Mouse (Mus musculus) forebrain, embryonic 12.5 days (tissue): ENCODE data around the gene Ankrd9. TPM values are rescaled to one million over a fixed set of nuclear protein-coding genes. Genes with fewer than 3 reads are reported as not detected.

Source experiments
- ATAC-seq: fragments of 200-750 bp; cut with Nextera tagmentation; 2 replicates; pipeline ENCODE4 v1.8.0; 2017; ENCODE audit warnings: moderate TSS enrichment; ENCODE audit not compliant: low FRiP score
- H3K27ac ChIP-seq: fragments of 300-500 bp; sonication (generic); 2 replicates; pipeline ENCODE4 v1.5.1; 2016; ENCODE audit warnings: mild to moderate bottlenecking
- H3K27me3 ChIP-seq: fragments of 300-500 bp; sonication (generic); 2 replicates; pipeline ENCODE4 v1.6.1; 2016; ENCODE audit warnings: mild to moderate bottlenecking
- H3K36me3 ChIP-seq: fragments of 300-500 bp; sonication (generic); replicated peaks from 2 replicates; pipeline ENCODE4 v1.6.1; 2016; ENCODE audit warnings: mild to moderate bottlenecking
- H3K4me1 ChIP-seq: fragments of 300-500 bp; sonication (generic); 2 replicates; pipeline ENCODE4 v1.6.1; 2016
- H3K4me2 ChIP-seq: fragments of 300-500 bp; sonication (generic); 2 replicates; pipeline ENCODE4 v1.6.1; 2016; ENCODE audit warnings: mild to moderate bottlenecking, moderate library complexity
- H3K4me3 ChIP-seq: fragments of 300-500 bp; sonication (generic); replicated peaks from 2 replicates; pipeline ENCODE4 v1.5.1; 2016; ENCODE audit warnings: mild to moderate bottlenecking
- H3K9ac ChIP-seq: fragments of 300-500 bp; sonication (generic); 2 replicates; pipeline ENCODE4 v1.6.1; 2016; ENCODE audit warnings: mild to moderate bottlenecking
- H3K9me3 ChIP-seq: fragments of 300-500 bp; sonication (generic); 2 replicates; pipeline ENCODE4 v1.6.1; 2016
- WGBS: fragments of 180-500 bp; shearing (Covaris S2); methylation state at CpG from one replicate; pipeline ENCODE4 v1.1.7; 2016; 5-methylcytosine and 5-hydroxymethylcytosine counted together
- polyA plus RNA-seq: library from polyadenylated mRNA; unstranded; fragments of >200 nt; fragmentation: Nextera tagmentation; extraction: Ambion mirVana; gene quantifications from 2 replicates; pipeline ENCODE4 v1.2.1, GENCODE M21; 2016

Gene Ankrd9
- polyA plus RNA-seq, 1 experiment from 2014 or later: 15.0 TPM

DNA sequence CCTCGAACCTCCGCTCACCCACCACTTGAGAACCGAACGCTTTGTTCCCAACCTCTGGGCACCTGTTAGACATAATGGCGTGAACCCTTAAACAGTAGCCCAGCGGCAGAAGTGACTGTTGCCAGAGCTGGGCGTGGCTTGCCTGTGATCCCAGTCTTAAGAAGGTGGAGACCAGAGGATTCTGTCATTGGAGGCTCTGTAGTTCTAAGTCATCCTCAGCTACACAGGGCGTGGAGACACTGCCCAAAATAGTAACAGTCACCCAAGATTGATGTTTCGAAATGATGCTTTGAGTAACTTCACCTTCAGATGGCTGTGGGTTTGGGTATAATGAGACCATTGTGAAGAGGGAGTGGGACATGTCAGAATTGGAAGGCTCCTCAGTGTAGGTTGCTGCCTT lies 25.3 kb upstream of the Ankrd9 start:
- H3K4me1 ChIP-seq: peaks cover 17% of the 10 kb centered on the region; the same call in 1 of the 2 replicates
- no peaks in the 10 kb centered on the region for H3K27me3 ChIP-seq
- no peak for ATAC-seq
- no peak overlapping the region for H3K4me3 ChIP-seq
- no peaks in the 10 kb centered on the region for H3K36me3 ChIP-seq
- H3K4me2 ChIP-seq: no peak overlapping the region
- no peak overlapping the region for H3K27ac ChIP-seq
- WGBS: 81% methylated on average over 9 of the region's 9 CpGs
- no peaks in the 10 kb centered on the region for H3K9me3 ChIP-seq
- H3K9ac ChIP-seq: no peak overlapping the region

DNA sequence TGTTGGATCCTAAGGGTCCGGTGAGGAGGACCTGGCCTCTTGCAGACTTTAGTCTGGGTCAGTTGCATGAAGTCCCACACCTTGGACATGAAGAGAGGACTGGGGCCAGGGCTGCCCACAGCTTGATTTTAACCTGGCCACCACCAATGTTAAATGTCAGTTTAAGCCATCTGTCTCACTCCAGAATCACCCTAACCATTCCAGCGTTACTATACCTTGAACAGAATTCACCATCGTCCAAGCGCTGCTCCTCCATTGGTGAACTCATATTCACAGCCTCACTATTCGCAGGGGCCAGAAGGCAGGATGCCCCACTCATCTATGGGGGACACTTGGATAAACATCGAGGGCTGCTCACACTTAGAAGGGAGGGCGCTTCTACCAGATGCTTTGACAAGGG lies 22.1 kb upstream of the Ankrd9 start:
- no peak overlapping the region for H3K4me2 ChIP-seq
- WGBS: 92% methylated on average over 7 of the region's 7 CpGs

DNA sequence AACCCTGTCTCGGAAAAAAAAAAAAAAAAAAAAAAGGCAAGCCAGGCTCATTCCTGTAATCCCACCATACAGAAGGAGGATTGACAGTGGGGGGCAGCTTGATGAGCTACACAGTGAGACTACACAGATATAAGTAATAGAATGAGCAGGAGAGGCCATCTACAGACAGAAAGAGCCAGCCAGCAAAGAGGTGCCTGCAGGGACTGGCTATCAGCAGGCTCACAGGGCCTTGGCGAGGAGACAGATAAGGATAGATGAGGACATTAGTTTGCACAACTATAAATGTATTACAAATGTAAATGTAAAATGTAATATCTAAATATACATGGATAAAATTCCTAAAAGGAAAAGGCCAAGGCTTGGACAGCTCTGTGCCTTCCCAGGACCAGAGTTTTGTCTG lies 21.0 kb upstream of the Ankrd9 start:
- no peaks in the 10 kb centered on the region for H3K4me1 ChIP-seq
- H3K27ac ChIP-seq: no peak overlapping the region
- H3K9ac ChIP-seq: no peak overlapping the region
- H3K27me3 ChIP-seq: no peaks in the 10 kb centered on the region
- WGBS: 85% methylated on average over 2 of the region's 2 CpGs
- H3K4me3 ChIP-seq: no peak overlapping the region
- H3K9me3 ChIP-seq: peaks cover 5% of the 10 kb centered on the region; the same call in 1 of the 2 replicates
- H3K4me2 ChIP-seq: no peak overlapping the region
- no peak for ATAC-seq
- H3K36me3 ChIP-seq: no peaks in the 10 kb centered on the region

More for the DNA sequence above, 22.1 kb upstream of the Ankrd9 start:
- H3K9me3 ChIP-seq: peaks cover 5% of the 10 kb centered on the region; the same call in 1 of the 2 replicates
- H3K4me1 ChIP-seq: 0 out of 2 replicates have a peak, but pooled peaks cover under 1% of the 10 kb centered on the region
- H3K27ac ChIP-seq: no peak overlapping the region
- H3K36me3 ChIP-seq: no peaks in the 10 kb centered on the region
- no peak overlapping the region for H3K4me3 ChIP-seq
- no peaks in the 10 kb centered on the region for H3K27me3 ChIP-seq
- H3K9ac ChIP-seq: no peak overlapping the region
- no peak for ATAC-seq

DNA sequence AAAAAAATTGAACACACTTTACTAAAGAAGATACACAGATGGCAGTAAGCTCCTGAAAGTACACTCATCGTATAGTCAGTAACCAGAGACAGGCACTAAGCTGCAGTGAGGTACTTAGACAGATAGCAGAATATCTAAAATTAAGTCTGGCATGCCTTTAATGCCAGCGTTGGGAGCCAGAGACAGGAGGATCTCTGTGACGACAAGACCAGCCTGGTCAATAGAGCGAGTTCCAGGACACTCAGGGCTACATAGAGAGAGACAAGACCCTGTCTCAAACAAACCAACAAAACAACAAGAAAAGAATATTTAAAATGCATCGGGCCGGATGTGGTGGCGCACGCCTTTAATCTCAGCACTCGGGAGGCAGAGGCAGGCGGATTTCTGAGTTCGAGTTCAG lies 19.3 kb upstream of the Ankrd9 start:
- ATAC-seq: no peak
- WGBS: 96% methylated on average over 11 of the region's 11 CpGs
- no peak overlapping the region for H3K9ac ChIP-seq

DNA sequence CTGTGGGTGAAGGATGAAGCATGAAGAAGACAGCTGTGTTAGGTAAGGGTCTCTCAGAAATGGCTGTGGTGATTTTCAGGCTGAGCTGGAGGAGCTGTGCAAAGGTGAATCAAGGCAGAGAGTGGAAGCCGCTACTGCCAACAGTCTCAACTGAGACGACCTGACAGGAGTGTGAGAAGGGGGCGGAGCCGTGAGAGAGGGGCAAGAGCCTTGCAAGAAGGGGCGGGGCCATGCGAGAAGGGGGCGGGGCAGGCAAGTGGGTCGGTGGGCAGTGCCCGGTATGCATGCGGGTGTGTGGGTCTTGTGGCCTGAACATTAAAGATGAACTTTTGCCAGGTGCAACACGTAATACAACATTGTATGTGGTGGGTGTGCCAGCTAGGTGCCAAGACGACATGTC lies 15.8 kb upstream of the Ankrd9 start:
- WGBS: 44% methylated on average over 12 of the region's 12 CpGs
- H3K4me1 ChIP-seq: peaks cover 12% of the 10 kb centered on the region
- H3K27me3 ChIP-seq: 0 out of 2 replicates have a peak, but pooled peaks cover 4% of the 10 kb centered on the region
- H3K27ac ChIP-seq: no peak overlapping the region
- H3K9me3 ChIP-seq: peaks cover 5% of the 10 kb centered on the region; the same call in 1 of the 2 replicates
- no peak overlapping the region for H3K4me3 ChIP-seq
- no peaks in the 10 kb centered on the region for H3K36me3 ChIP-seq
- H3K4me2 ChIP-seq: no peak overlapping the region
- ATAC-seq: no peak
- no peak overlapping the region for H3K9ac ChIP-seq

More for the DNA sequence above, 19.3 kb upstream of the Ankrd9 start:
- Histone ChIP-seq H3K36me3 (no peaks in the 10 kb centered on the region), H3K4me1 (no peaks in the 10 kb centered on the region), H3K27ac (no peak overlapping the region), H3K9me3 (peaks cover 5% of the 10 kb centered on the region; the same call in 1 of the 2 replicates), H3K27me3 (0 out of 2 replicates have a peak, but pooled peaks cover 4% of the 10 kb centered on the region), H3K4me2 (no peak overlapping the region), H3K4me3 (no peak overlapping the region)

DNA sequence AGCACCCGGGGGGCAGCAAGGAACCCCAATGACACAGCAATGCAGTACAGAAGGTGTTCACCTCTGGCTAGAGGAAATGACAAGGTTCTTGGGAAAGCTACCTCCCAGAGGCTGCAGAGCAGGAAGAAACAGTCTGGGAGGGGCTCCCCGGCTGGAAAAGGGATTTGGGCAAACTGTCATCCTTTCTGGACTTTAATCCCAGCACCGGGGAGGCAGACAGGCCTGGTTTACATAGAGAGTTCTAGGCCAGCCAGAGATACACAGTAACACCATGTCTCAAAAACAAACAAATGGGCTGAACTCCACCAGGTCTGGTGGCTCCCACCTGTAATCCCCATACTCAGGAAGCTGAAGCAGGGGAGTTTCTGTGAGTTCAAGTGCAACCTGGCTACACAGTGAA lies 14.4 kb upstream of the Ankrd9 start:
- 91% methylated on average over 3 of the region's 3 CpGs for WGBS
- no peak for ATAC-seq
- peaks cover 12% of the 10 kb centered on the region for H3K4me1 ChIP-seq
- peaks cover 5% of the 10 kb centered on the region; the same call in 1 of the 2 replicates for H3K9me3 ChIP-seq
- H3K4me2 ChIP-seq: no peak overlapping the region
- H3K4me3 ChIP-seq: no peak overlapping the region
- 0 out of 2 replicates have a peak, but pooled peaks cover 4% of the 10 kb centered on the region for H3K27me3 ChIP-seq
- H3K27ac ChIP-seq: no peak overlapping the region
- H3K36me3 ChIP-seq: no peaks in the 10 kb centered on the region
- H3K9ac ChIP-seq: no peak overlapping the region

DNA sequence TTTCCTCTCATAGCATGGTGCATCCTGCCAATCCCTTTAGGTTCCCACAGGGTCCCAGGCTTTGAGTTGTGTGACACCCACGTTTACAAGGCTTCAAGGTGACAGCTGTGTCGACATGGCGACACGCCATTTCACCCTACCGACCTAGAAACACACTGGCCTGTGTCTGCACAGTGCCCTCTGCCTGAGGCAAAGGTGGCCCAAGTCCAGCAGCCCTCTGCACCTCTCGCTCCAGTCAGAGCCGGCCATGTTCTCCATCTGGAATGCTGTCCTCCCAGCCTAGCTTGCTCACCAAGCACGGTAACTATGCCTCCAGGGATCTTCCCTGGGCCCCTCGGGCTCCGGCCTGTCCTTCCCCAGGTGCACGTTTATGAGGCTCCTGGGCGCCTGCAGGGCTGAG lies 13.9 kb upstream of the Ankrd9 start:
- Histone ChIP-seq H3K4me1 (peaks cover 12% of the 10 kb centered on the region), H3K9ac (no peak overlapping the region), H3K9me3 (peaks cover under 1% of the 10 kb centered on the region; the same call in 1 of the 2 replicates), H3K4me2 (peak overlapping the region; percentile 63), H3K4me3 (no peak overlapping the region; the same call in 1 of the 2 replicates), H3K27me3 (0 out of 2 replicates have a peak, but pooled peaks cover 4% of the 10 kb centered on the region), H3K36me3 (no peaks in the 10 kb centered on the region), H3K27ac (no peak overlapping the region)
- WGBS: 86% methylated on average over 12 of the region's 12 CpGs
- no peak for ATAC-seq

DNA sequence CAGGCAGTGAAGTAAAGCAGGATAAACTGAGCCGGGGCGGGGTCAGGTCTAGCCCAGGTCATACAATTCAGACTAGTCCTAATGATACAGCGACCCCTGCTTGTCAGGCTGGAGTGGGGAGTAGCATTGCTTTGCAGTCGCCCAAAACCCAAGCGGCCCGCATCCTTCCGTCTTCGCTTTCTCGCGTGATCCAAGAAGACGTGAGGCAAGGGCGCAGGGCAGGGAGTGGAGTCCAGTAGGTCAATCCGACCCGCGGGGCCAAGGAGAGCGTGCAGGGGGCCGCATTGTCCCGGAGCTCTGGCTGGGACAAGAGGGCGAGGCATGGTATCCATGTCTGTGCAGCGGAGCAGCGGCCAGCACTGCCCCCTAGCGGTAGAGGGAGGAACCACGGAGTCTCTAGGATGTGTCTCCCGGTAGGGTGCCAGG lies 13.3 kb upstream of the Ankrd9 start:
- peaks cover 12% of the 10 kb centered on the region for H3K4me1 ChIP-seq
- peak overlapping the region; percentile 59 for H3K9ac ChIP-seq
- H3K27me3 ChIP-seq: 0 out of 2 replicates have a peak, but pooled peaks cover 4% of the 10 kb centered on the region
- peak; percentile 84 for ATAC-seq
- no peaks in the 10 kb centered on the region for H3K9me3 ChIP-seq
- WGBS: under 1% methylated on average over 24 of the region's 24 CpGs
- peak overlapping the region; percentile 63 for H3K4me2 ChIP-seq
- no peaks in the 10 kb centered on the region for H3K36me3 ChIP-seq
- H3K27ac ChIP-seq: peak overlapping the region; percentile 58; the same call in 1 of the 2 replicates
- H3K4me3 ChIP-seq: peak overlapping the region; percentile 52

DNA sequence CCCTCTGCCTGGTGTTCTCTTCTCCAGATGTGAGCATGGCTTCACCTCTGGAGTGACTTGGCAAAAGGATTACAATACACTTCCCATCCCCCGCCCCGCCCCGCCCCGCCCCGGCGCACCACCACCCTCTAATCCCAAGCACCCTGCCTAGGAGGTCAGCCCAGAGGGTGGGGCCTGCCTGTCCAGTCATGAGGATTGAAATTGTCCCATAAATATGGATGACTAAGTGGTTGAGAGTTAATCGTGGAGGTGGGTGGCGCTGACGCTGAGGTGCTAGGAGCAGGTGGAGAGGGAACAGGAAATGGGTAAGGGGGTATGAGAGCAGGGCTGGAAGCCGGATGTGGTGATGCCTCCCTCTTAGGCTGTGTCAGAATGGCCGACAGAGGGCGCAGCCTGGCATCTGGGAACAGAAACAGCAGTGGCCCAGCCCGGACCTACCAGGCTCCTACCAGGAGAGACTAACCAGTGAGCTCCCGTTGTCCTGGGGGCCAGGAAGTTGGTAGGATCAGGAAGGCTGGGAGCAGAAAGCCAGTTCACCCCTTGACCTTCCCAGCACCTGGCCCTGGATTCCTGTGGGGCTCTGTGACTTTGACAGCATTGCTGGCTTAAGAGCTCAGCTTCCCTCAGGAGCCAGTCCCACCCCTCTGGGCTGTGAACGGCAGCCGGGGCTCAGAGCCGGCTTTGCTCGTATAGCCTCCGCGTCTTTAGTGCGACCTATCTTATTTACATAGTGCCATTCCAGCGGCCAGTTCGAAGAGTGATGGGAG lies 12.7 kb upstream of the Ankrd9 start:
- H3K9me3 ChIP-seq: no peaks in the 10 kb centered on the region
- ATAC-seq: peak; percentile 88
- H3K4me1 ChIP-seq: peaks cover 12% of the 10 kb centered on the region
- 0 out of 2 replicates have a peak, but pooled peaks cover 4% of the 10 kb centered on the region for H3K27me3 ChIP-seq
- peak overlapping the region; percentile 52 for H3K4me3 ChIP-seq
- H3K36me3 ChIP-seq: no peaks in the 10 kb centered on the region
- peak overlapping the region; percentile 58; the same call in 1 of the 2 replicates for H3K27ac ChIP-seq
- 2% methylated on average over 23 of the region's 23 CpGs for WGBS
- H3K9ac ChIP-seq: peak overlapping the region; percentile 59; the same call in 1 of the 2 replicates
- peak overlapping the region; percentile 63 for H3K4me2 ChIP-seq

DNA sequence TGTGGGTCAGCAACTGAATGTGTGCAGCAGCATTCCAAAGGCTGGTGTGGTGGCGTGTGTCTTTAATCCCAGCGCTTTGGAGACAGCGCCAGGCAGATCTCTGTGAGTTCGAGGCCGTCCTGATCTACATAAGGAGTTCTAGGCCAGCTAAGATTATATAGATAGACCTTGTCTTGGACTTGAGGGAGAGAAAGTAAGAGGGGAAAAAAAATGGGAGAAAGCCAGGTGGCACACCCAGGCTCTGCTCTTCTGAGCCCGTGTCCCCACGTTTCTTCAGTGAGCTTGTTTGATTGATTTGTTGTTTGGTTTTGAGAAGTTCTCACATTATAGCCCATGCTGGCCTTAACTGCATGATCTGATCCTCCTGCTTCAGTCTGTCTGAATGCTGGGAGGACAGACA lies 11.7 kb upstream of the Ankrd9 start:
- no peaks in the 10 kb centered on the region for H3K9me3 ChIP-seq
- H3K4me2 ChIP-seq: no peak overlapping the region
- 89% methylated on average over 7 of the region's 7 CpGs for WGBS
- no peaks in the 10 kb centered on the region for H3K36me3 ChIP-seq
- H3K27ac ChIP-seq: no peak overlapping the region
- no peak overlapping the region for H3K9ac ChIP-seq
- H3K27me3 ChIP-seq: 0 out of 2 replicates have a peak, but pooled peaks cover 4% of the 10 kb centered on the region
- H3K4me3 ChIP-seq: no peak overlapping the region
- peaks cover 12% of the 10 kb centered on the region for H3K4me1 ChIP-seq
- no peak for ATAC-seq

DNA sequence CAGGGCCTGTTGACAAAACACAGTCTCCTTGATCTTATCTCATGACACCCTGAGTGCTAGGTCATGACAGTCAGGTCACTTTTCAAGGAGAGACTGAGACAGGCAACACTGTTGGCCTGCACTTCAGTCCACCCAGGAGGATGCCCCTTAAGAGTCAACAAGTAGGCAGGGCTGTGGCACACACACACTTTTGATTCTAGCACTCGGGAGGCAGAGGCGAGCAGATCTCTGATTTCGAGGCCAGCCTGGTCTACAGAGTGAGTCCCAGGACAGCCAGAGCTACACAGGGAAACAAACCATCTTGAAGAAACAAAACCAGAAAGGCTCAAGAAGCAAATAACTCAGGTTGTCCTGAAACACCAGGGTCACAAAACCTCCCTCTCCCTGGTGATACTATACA lies 10.6 kb upstream of the Ankrd9 start:
- ATAC-seq: no peak
- Histone ChIP-seq H3K36me3 (no peaks in the 10 kb centered on the region), H3K27ac (no peak overlapping the region), H3K9ac (no peak overlapping the region), H3K4me2 (no peak overlapping the region), H3K9me3 (no peaks in the 10 kb centered on the region), H3K27me3 (0 out of 2 replicates have a peak, but pooled peaks cover 1% of the 10 kb centered on the region), H3K4me1 (peaks cover 12% of the 10 kb centered on the region), H3K4me3 (no peak overlapping the region)
- 91% methylated on average over 3 of the region's 3 CpGs for WGBS

DNA sequence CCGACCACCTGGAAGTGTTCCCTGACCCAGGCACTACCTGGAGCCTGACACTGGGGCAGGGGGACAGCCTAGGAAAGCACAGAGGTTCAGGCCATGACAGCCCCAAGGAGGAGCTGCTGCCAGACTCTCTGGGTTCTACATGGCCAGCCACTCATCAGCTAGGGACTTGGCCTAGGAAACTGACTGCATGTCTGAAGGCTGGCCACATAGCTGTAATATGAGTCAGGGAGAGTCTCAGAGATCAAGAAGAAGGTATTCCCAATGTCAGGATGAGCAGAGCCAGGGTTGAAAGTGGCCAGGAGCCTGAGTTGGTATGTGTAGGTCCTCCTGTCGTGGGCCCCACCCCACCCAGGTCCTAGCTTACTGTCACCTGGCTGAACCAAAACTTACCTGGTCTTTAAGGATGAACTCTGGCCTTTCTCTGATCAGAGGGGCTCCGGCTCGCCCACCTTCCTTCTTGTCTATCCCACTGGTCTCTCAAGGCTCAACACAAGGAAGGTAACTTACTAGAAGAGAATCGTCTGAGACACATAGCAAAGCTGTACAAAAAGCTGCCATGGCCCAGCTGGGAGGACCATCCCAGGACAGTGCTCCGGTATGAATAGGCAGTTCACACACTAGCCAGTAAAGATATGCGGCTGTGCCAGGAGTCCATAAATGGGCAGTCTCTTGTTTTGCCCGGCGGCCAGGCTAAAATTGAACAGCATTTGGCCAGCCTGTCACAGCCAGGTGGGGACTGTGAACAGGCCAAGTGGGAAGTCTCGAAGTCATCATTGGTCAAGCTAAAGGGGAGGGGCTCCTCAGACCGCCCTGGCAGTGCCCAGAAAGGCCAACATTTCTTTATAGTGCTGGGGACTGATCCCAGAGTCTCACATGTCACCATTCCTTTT lies 7.9 kb upstream of the Ankrd9 start:
- Histone ChIP-seq H3K4me2 (no peak overlapping the region), H3K27me3 (no peaks in the 10 kb centered on the region), H3K4me3 (no peak overlapping the region), H3K9me3 (no peaks in the 10 kb centered on the region), H3K27ac (no peak overlapping the region), H3K36me3 (no peaks in the 10 kb centered on the region), H3K4me1 (peaks cover 7% of the 10 kb centered on the region), H3K9ac (no peak overlapping the region)
- no peak for ATAC-seq
- 82% methylated on average over 11 of the region's 11 CpGs for WGBS
